Mouse (Mus musculus) mature B cell (primary cell): ENCODE data around the gene Pyroxd2.
"Not testable (repeated sequence)": the region's sequence is repeated elsewhere in the genome, so short reads cannot be mapped to it uniquely, and the experiment has no call there.

Experiments used
- in situ Hi-C: fragments of 300-500 bp; cut with MboI; formaldehyde crosslinking; loops from 2 replicates; pipeline ENCODE4 v1.14.3; 2019

Gene Pyroxd2

GRCm38 (mm10) chr19:42689786-42690185 lies 62.8 kb downstream of the Pyroxd2 start:
- in situ Hi-C loops: no loop called here

- in situ Hi-C loops: no loop called here
Measured at GRCm38 (mm10) chr19:42689321-42689720, 63.3 kb downstream of the Pyroxd2 start.

GRCm38 (mm10) chr19:42682776-42683175 lies 69.8 kb downstream of the Pyroxd2 start:
- in situ Hi-C loops: not testable (repeated sequence)

- in situ Hi-C loops: no loop called here
Measured at GRCm38 (mm10) chr19:42678191-42678590, 74.4 kb downstream of the Pyroxd2 start.

- in situ Hi-C loops: no loop called here
Measured at GRCm38 (mm10) chr19:42677452-42677851, 75.1 kb downstream of the Pyroxd2 start.

- in situ Hi-C loops: no loop called here
Measured at GRCm38 (mm10) chr19:42676931-42677330, 75.6 kb downstream of the Pyroxd2 start.
